Mouse (Mus musculus) adrenal gland, adult 2 months (tissue): ENCODE measurements at regions not wholly inside any gene's neighbourhood (a gene's known extent, or its start where the extent isn't known, plus 50 kb on each side); places are given as distances from the start of the nearest gene placed in this dataset.

Experiments used
- DNase-seq: peaks from one replicate; pipeline ENCODE4 v3.0.0; 2021

- DNase-seq, result no peak
Measured at GRCm38 (mm10) chr8:89324462-89325247, 280.7 kb upstream of the Sall1 start.

- DNase-seq, result no peak
Measured at GRCm38 (mm10) chr8:89317514-89318289, 273.7 kb upstream of the Sall1 start.

- DNase-seq, result no peak
Measured at GRCm38 (mm10) chr8:89316566-89317175, 272.7 kb upstream of the Sall1 start.

GRCm38 (mm10) chr8:89314907-89315306, 270.9 kb upstream of the Sall1 start:
- DNase-seq, result no peak

GRCm38 (mm10) chr8:89310696-89311214, 266.8 kb upstream of the Sall1 start:
- DNase-seq, result no peak

GRCm38 (mm10) chr8:89309591-89309990, 265.6 kb upstream of the Sall1 start:
- no peak for DNase-seq

- DNase-seq, result no peak
Measured at GRCm38 (mm10) chr8:89308950-89309349, 265.0 kb upstream of the Sall1 start.

GRCm38 (mm10) chr8:89308532-89308931, 264.6 kb upstream of the Sall1 start:
- no peak for DNase-seq

- no peak for DNase-seq
Measured at GRCm38 (mm10) chr8:89307601-89308000, 263.6 kb upstream of the Sall1 start.

GRCm38 (mm10) chr8:89307085-89307484, 263.1 kb upstream of the Sall1 start:
- DNase-seq, result no peak

GRCm38 (mm10) chr8:89304116-89304515, 260.2 kb upstream of the Sall1 start:
- no peak for DNase-seq

- no peak for DNase-seq
Measured at GRCm38 (mm10) chr8:89303326-89303725, 259.4 kb upstream of the Sall1 start.

- peak; percentile 4 for DNase-seq
Measured at GRCm38 (mm10) chr8:89299637-89300036, 255.7 kb upstream of the Sall1 start.

- DNase-seq, result no peak
Measured at GRCm38 (mm10) chr8:89295686-89296085, 251.7 kb upstream of the Sall1 start.

- no peak for DNase-seq
Measured at GRCm38 (mm10) chr8:89289017-89289416, 245.1 kb upstream of the Sall1 start.

- peak; percentile 14 for DNase-seq
Measured at GRCm38 (mm10) chr8:89284871-89285564, 241.1 kb upstream of the Sall1 start.

GRCm38 (mm10) chr8:89283105-89284096, 239.4 kb upstream of the Sall1 start:
- DNase-seq, result no peak

GRCm38 (mm10) chr8:89279844-89280243, 235.9 kb upstream of the Sall1 start:
- peak; percentile 6 for DNase-seq

GRCm38 (mm10) chr8:89279142-89279541, 235.2 kb upstream of the Sall1 start:
- DNase-seq, result no peak

- DNase-seq, result no peak
Measured at GRCm38 (mm10) chr8:89273276-89273675, 229.3 kb upstream of the Sall1 start.

GRCm38 (mm10) chr8:89272381-89272815, 228.4 kb upstream of the Sall1 start:
- DNase-seq, result peak; percentile 38
